ENCODE assay signal across 9 mouse cellular contexts in the genomic region with DNA sequence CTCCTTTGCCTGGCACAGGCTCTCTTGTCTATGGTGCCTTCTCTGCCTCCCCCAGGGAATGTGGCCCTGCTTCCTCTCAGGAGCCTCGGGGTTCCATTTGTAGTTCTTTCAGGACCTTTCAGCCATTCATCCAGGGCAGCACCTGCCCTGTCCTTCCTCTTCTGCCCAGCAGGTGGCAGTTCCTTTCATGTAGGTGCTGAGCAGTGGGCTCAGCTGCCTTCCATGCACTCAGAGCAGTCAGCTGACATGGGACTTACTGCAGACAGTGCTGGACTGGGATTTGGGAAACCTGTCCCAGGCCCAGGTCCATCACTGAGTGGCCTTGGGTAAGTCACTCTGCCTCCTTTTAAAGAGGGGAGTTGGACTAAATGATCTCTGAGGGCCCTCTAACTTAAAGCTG.
DNase-seq lines count a peak whose midpoint lies in the region; ATAC-seq and TF ChIP-seq lines count a peak whose summit lies in the region.
"Had no signal": no experiment of that assay in that cellular context is flagged by ENCODE, and none has a peak within 500 bp of the region (broad histone marks: within the 10 kb centered on the region; RNA-seq: fewer than 3 reads in every experiment).

No protein-coding gene starts in this region.

- peak; percentile 88 for ATAC-seq in frontal cortex, adult (ENCODE audit: low TSS enrichment)
- ATAC-seq in hindbrain, embryonic 11.5 days (ENCODE audit: low FRiP score) = peak; percentile 74; the same call in 1 of the 2 replicates
- ATAC-seq in midbrain, embryonic 16.5 days = peak; percentile 41; the same call in 1 of the 2 replicates
- ATAC-seq in stomach, postnatal 0 days (ENCODE audit: low FRiP score, low TSS enrichment) = no peak

- no peak for DNase-seq in frontal cortex, postnatal 14 days (ENCODE audit: low spot score in 2 of 2)
- peak; percentile 82 for DNase-seq in ES-CJ7 (ENCODE audit: low read depth, low spot score)
- peak; percentile 38 to 63 for DNase-seq in cerebellum, postnatal 14 days
- DNase-seq in hindbrain, embryonic 11.5 days (ENCODE audit: low spot score) = peak; percentile 66
- DNase-seq in limb, embryonic 10.5 days (ENCODE audit: low spot score) = peak; percentile 58
- peak; percentile 54 for DNase-seq in stomach, postnatal 0 days (ENCODE audit: low spot score)

- H3K36me3 ChIP-seq in hindbrain, embryonic 11.5 days (ENCODE audit: control insufficient read depth, insufficient read depth, low read length) = no peaks in the 10 kb centered on the region
- H3K36me3 ChIP-seq in limb, embryonic 10.5 days = peaks cover 65% of the 10 kb centered on the region
- H3K36me3 ChIP-seq in midbrain, embryonic 16.5 days (ENCODE audit: control insufficient read depth, insufficient read depth, low read length) = peaks cover 2% of the 10 kb centered on the region
- peaks cover 8% of the 10 kb centered on the region; the same call in 1 of the 2 replicates for H3K36me3 ChIP-seq in stomach, postnatal 0 days (ENCODE audit: control insufficient read depth, insufficient read depth, low read length)

- no peak for TF ChIP-seq EP300 in stomach, postnatal 0 days (optimal IDR thresholded peaks at IDR 0.05)

- no peaks in the 10 kb centered on the region for H3K4me1 ChIP-seq in hindbrain, embryonic 11.5 days (replicated peaks; ENCODE audit: control insufficient read depth, insufficient read depth, low read length)
- H3K4me1 ChIP-seq in limb, embryonic 10.5 days = no peaks in the 10 kb centered on the region
- H3K4me1 ChIP-seq in midbrain, embryonic 16.5 days (ENCODE audit: control insufficient read depth, insufficient read depth, low read length) = peaks cover 4% of the 10 kb centered on the region
- no peaks in the 10 kb centered on the region for H3K4me1 ChIP-seq in stomach, postnatal 0 days (replicated peaks; ENCODE audit: control insufficient read depth, insufficient read depth)

- no peak overlapping the region for H3K9ac ChIP-seq in hindbrain, embryonic 11.5 days (ENCODE audit: low read depth, low read length)
- H3K9ac ChIP-seq in midbrain, embryonic 16.5 days (ENCODE audit: low read depth, low read length) = no peak overlapping the region
- no peak overlapping the region for H3K9ac ChIP-seq in stomach, postnatal 0 days (ENCODE audit: low read length)
- H3K9ac ChIP-seq: hindbrain, embryonic 15.5 days had no signal

- no peaks in the 10 kb centered on the region for H3K27me3 ChIP-seq in hindbrain, embryonic 11.5 days (ENCODE audit: control insufficient read depth, insufficient read depth, low read length)
- H3K27me3 ChIP-seq in limb, embryonic 10.5 days (ENCODE audit: low read depth, poor library complexity, severe bottlenecking) = no peaks in the 10 kb centered on the region
- no peaks in the 10 kb centered on the region for H3K27me3 ChIP-seq in midbrain, embryonic 16.5 days (ENCODE audit: control insufficient read depth, insufficient read depth, low read depth, low read length)
- no peaks in the 10 kb centered on the region for H3K27me3 ChIP-seq in stomach, postnatal 0 days (ENCODE audit: control insufficient read depth, insufficient read depth, low read length)
- H3K27me3 ChIP-seq: hindbrain, embryonic 15.5 days had no signal

- no peaks in the 10 kb centered on the region for H3K9me3 ChIP-seq in hindbrain, embryonic 11.5 days (ENCODE audit: control insufficient read depth, low read length)
- H3K9me3 ChIP-seq in limb, embryonic 10.5 days (replicated peaks) = no peaks in the 10 kb centered on the region
- no peaks in the 10 kb centered on the region for H3K9me3 ChIP-seq in midbrain, embryonic 16.5 days (replicated peaks; ENCODE audit: control insufficient read depth, low read length, poor library complexity, severe bottlenecking)
- no peaks in the 10 kb centered on the region for H3K9me3 ChIP-seq in stomach, postnatal 0 days (ENCODE audit: control insufficient read depth, low read length)
- H3K9me3 ChIP-seq: hindbrain, embryonic 15.5 days had no signal

- no peak overlapping the region for H3K4me2 ChIP-seq in hindbrain, embryonic 11.5 days (replicated peaks; ENCODE audit: low read depth, low read length)
- no peak overlapping the region for H3K4me2 ChIP-seq in midbrain, embryonic 16.5 days (ENCODE audit: low read length)
- no peak overlapping the region for H3K4me2 ChIP-seq in stomach, postnatal 0 days (replicated peaks; ENCODE audit: low read depth)
- H3K4me2 ChIP-seq: hindbrain, embryonic 15.5 days had no signal

- H3K27ac ChIP-seq in hindbrain, embryonic 11.5 days (ENCODE audit: low read depth, low read length) = no peak overlapping the region
- no peak overlapping the region for H3K27ac ChIP-seq in limb, embryonic 10.5 days
- H3K27ac ChIP-seq in midbrain, embryonic 16.5 days (ENCODE audit: low read length) = no peak overlapping the region
- H3K27ac ChIP-seq in stomach, postnatal 0 days (replicated peaks) = no peak overlapping the region
- H3K27ac ChIP-seq: hindbrain, embryonic 15.5 days had no signal

- TF ChIP-seq CTCF in stomach, postnatal 0 days (IDR thresholded peaks at IDR 0.05; ENCODE audit: low read depth) = peak; percentile 82

- 10% methylated on average over 1 of the region's 1 CpGs for WGBS in hindbrain, embryonic 11.5 days
- WGBS in limb, embryonic 10.5 days = 42% methylated on average over 1 of the region's 1 CpGs
- WGBS in midbrain, embryonic 16.5 days = 10% methylated on average over 1 of the region's 1 CpGs
- 13% methylated on average over 1 of the region's 1 CpGs for WGBS in stomach, postnatal 0 days

- H3K4me3 ChIP-seq in hindbrain, embryonic 11.5 days (ENCODE audit: low read depth, low read length) = no peak overlapping the region
- no peak overlapping the region for H3K4me3 ChIP-seq in limb, embryonic 10.5 days
- no peak overlapping the region for H3K4me3 ChIP-seq in midbrain, embryonic 16.5 days (ENCODE audit: low read depth, low read length)
- no peak overlapping the region for H3K4me3 ChIP-seq in stomach, postnatal 0 days (ENCODE audit: low read depth, low read length)
- H3K4me3 ChIP-seq: hindbrain, embryonic 15.5 days had no signal

Comparison
In these comparisons a context has a peak if more than half of its experiments do, and no peak if none do; other contexts are left out.
1. DNase-seq: peak in ES-CJ7 (single experiment), cerebellum, postnatal 14 days (2 of 2), hindbrain, embryonic 11.5 days (single experiment), limb, embryonic 10.5 days (single experiment) and stomach, postnatal 0 days (single experiment); none in frontal cortex, postnatal 14 days (0 of 2).